Mouse (Mus musculus): ENCODE results near the gene Hs1bp3. TPM values are rescaled to one million over a fixed set of nuclear protein-coding genes. Genes with fewer than 3 reads are reported as not detected.

Hs1bp3 gene
- polyA plus RNA-seq, 1 experiment from 2014 or later, result 21.4 TPM

- Histone ChIP-seq H3K27ac (0 out of 2 replicates have a peak overlapping the region, but pooled peaks have one; percentile 32), H3K4me1 (replicated peaks) (peaks cover 18% of the 10 kb centered on the region), H3K27me3 (replicated peaks) (no peaks in the 10 kb centered on the region), H3K4me3 (replicated peaks) (no peak overlapping the region), H3K36me3 (peaks cover 8% of the 10 kb centered on the region; the same call in 1 of the 2 replicates), H3K9me3 (no peaks in the 10 kb centered on the region), H3K4me2 (replicated peaks) (no peak overlapping the region), H3K9ac (no peak overlapping the region)
- 48% methylated on average over 14 of the region's 14 CpGs for WGBS
- peak; percentile 50; the same call in 1 of the 2 replicates for ATAC-seq
Measured at GRCm38 (mm10) chr12:8331489-8332173, 18.4 kb downstream of the Hs1bp3 start.

GRCm38 (mm10) chr12:8332174-8332542, 18.9 kb downstream of the Hs1bp3 start:
- Histone ChIP-seq H3K9me3 (no peaks in the 10 kb centered on the region), H3K27me3 (replicated peaks) (no peaks in the 10 kb centered on the region), H3K9ac (no peak overlapping the region), H3K4me1 (replicated peaks) (peaks cover 16% of the 10 kb centered on the region), H3K4me2 (replicated peaks) (no peak overlapping the region), H3K27ac (no peak overlapping the region), H3K36me3 (peaks cover 10% of the 10 kb centered on the region; the same call in 1 of the 2 replicates), H3K4me3 (replicated peaks) (no peak overlapping the region)
- ATAC-seq, result 0 out of 2 replicates have a peak, but pooled peaks have one; percentile 4
- 53% methylated on average over 5 of the region's 5 CpGs for WGBS

GRCm38 (mm10) chr12:8333617-8334016, 20.4 kb downstream of the Hs1bp3 start:
- H3K36me3 ChIP-seq, result peaks cover 10% of the 10 kb centered on the region; the same call in 1 of the 2 replicates
- peak; percentile 10; the same call in 1 of the 2 replicates for ATAC-seq
- no peaks in the 10 kb centered on the region for H3K27me3 ChIP-seq (replicated peaks)
- WGBS, result 73% methylated on average over 8 of the region's 8 CpGs
- no peak overlapping the region for H3K4me3 ChIP-seq (replicated peaks)
- H3K9me3 ChIP-seq, result no peaks in the 10 kb centered on the region
- H3K4me1 ChIP-seq (replicated peaks), result peaks cover 22% of the 10 kb centered on the region
- H3K4me2 ChIP-seq (replicated peaks), result no peak overlapping the region
- H3K9ac ChIP-seq, result no peak overlapping the region
- no peak overlapping the region for H3K27ac ChIP-seq

- no peak overlapping the region for H3K9ac ChIP-seq
- H3K27me3 ChIP-seq (replicated peaks), result no peaks in the 10 kb centered on the region
- H3K4me3 ChIP-seq (replicated peaks), result no peak overlapping the region
- H3K36me3 ChIP-seq, result peaks cover 9% of the 10 kb centered on the region; the same call in 1 of the 2 replicates
- no peaks in the 10 kb centered on the region for H3K9me3 ChIP-seq
- no peak for ATAC-seq
- H3K27ac ChIP-seq, result no peak overlapping the region
- H3K4me2 ChIP-seq (replicated peaks), result no peak overlapping the region
- H3K4me1 ChIP-seq (replicated peaks), result peaks cover 22% of the 10 kb centered on the region
- 91% methylated on average over 4 of the region's 4 CpGs for WGBS
Measured at GRCm38 (mm10) chr12:8334261-8334660, 21.0 kb downstream of the Hs1bp3 start.

DNA sequence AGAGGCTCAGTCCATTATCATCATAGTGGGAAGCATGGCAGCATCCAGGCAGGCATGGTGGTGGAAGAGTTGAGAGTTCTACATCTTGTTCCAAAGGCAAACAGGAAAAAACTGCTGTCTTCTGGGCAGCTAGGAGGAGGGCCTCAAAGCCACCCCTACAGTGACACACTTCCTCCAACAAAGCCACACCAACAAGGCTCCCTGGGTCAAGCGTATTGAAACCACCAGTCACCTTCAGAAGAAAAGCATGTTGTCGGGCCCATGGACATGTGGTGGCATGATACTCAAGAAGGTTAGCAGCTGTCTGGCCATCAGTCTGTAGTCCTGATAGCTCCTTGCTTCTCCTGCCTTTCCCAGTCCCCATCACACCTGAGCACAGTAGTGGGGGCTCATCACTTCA, 22.3 kb downstream of the Hs1bp3 start:
- Histone ChIP-seq H3K9me3 (no peaks in the 10 kb centered on the region), H3K27me3 (replicated peaks) (no peaks in the 10 kb centered on the region), H3K4me1 (replicated peaks) (peaks cover 31% of the 10 kb centered on the region), H3K4me3 (replicated peaks) (no peak overlapping the region), H3K9ac (no peak overlapping the region), H3K36me3 (peaks cover 7% of the 10 kb centered on the region; the same call in 1 of the 2 replicates), H3K27ac (no peak overlapping the region), H3K4me2 (replicated peaks) (no peak overlapping the region)
- ATAC-seq, result no peak
- WGBS, result 90% methylated on average over 2 of the region's 2 CpGs

GRCm38 (mm10) chr12:8336601-8337285, 23.5 kb downstream of the Hs1bp3 start:
- 74% methylated on average over 10 of the region's 10 CpGs for WGBS
- Histone ChIP-seq H3K4me1 (replicated peaks) (peaks cover 22% of the 10 kb centered on the region), H3K4me3 (replicated peaks) (no peak overlapping the region), H3K4me2 (replicated peaks) (no peak overlapping the region), H3K36me3 (peaks cover 7% of the 10 kb centered on the region; the same call in 1 of the 2 replicates), H3K9me3 (no peaks in the 10 kb centered on the region), H3K27ac (no peak overlapping the region), H3K9ac (no peak overlapping the region), H3K27me3 (replicated peaks) (no peaks in the 10 kb centered on the region)
- no peak for ATAC-seq

DNA sequence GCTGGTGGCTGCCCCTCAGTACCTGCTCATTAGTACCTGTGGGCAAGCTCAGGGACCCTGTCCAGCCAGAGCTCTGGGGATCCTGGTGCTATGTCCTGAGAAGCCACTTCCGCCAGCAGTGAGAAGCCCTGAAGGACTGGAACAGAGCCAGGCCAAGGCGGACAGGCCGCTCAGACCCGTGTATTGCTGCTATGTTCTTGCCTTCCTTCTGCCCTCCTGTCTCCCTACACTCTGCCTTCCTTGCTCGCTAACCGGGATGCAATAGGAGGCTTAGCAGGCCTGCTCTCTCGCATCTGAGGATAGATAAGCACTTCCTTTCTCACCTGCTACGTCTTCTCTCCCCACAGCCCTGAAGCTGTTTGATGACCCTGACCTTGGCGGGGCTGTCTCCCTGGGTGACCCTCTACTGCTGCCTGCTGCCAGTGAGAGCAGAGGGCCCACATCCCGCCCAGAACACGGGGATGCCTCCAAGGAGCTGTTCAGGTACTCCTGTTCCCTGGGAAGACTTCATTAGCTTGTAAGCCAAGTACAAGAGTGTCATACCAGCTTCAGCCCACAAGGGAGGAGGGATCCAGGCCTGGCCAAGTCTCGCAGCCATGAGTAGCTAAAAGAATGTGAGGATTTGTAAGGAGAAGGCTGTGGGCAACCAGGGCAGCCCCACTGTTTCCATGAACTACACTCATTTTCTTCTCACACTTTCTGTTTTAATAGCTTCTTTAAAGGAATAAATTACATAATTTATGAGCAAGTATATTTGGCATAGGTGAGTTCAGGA, 24.2 kb downstream of the Hs1bp3 start:
- Histone ChIP-seq H3K4me3 (replicated peaks) (no peak overlapping the region), H3K9me3 (no peaks in the 10 kb centered on the region), H3K27ac (no peak overlapping the region), H3K4me2 (replicated peaks) (no peak overlapping the region), H3K36me3 (peaks cover 7% of the 10 kb centered on the region; the same call in 1 of the 2 replicates), H3K4me1 (replicated peaks) (peaks cover 15% of the 10 kb centered on the region), H3K9ac (no peak overlapping the region), H3K27me3 (replicated peaks) (no peaks in the 10 kb centered on the region)
- ATAC-seq, result no peak
- WGBS, result 69% methylated on average over 12 of the region's 12 CpGs

- Histone ChIP-seq H3K9ac (no peak overlapping the region), H3K4me2 (replicated peaks) (no peak overlapping the region), H3K9me3 (no peaks in the 10 kb centered on the region), H3K27ac (no peak overlapping the region), H3K4me3 (replicated peaks) (no peak overlapping the region), H3K4me1 (replicated peaks) (peaks cover 15% of the 10 kb centered on the region), H3K27me3 (replicated peaks) (no peaks in the 10 kb centered on the region), H3K36me3 (peaks cover 7% of the 10 kb centered on the region; the same call in 1 of the 2 replicates)
- 49% methylated on average over 4 of the region's 4 CpGs for WGBS
- no peak for ATAC-seq
Measured at GRCm38 (mm10) chr12:8338491-8338890, 25.3 kb downstream of the Hs1bp3 start.

DNA sequence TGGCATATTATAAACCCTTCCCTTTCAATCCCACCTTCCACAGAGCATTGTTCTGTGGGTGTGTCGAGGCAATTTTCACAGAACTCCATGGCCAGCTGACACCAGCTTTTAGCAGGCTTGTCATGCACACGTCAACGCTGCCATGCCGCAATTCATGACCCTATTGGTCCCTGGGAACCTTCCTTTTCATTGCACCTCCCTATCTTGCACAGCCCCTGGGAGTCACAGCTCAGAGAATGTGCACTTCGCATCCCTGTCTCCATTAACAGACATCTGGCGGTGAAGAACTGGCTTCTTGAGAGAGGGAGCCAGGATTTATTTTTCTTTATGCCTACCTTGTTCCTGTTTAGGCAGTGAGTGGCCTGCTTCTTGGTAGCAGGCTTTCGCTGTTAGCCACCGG, 25.7 kb downstream of the Hs1bp3 start:
- H3K27me3 ChIP-seq (replicated peaks), result no peaks in the 10 kb centered on the region
- peaks cover 7% of the 10 kb centered on the region; the same call in 1 of the 2 replicates for H3K36me3 ChIP-seq
- no peak overlapping the region for H3K9ac ChIP-seq
- peaks cover 15% of the 10 kb centered on the region for H3K4me1 ChIP-seq (replicated peaks)
- ATAC-seq, result no peak
- no peaks in the 10 kb centered on the region for H3K9me3 ChIP-seq
- H3K4me3 ChIP-seq (replicated peaks), result no peak overlapping the region
- no peak overlapping the region for H3K4me2 ChIP-seq (replicated peaks)
- H3K27ac ChIP-seq, result no peak overlapping the region
- WGBS, result 81% methylated on average over 8 of the region's 8 CpGs

DNA sequence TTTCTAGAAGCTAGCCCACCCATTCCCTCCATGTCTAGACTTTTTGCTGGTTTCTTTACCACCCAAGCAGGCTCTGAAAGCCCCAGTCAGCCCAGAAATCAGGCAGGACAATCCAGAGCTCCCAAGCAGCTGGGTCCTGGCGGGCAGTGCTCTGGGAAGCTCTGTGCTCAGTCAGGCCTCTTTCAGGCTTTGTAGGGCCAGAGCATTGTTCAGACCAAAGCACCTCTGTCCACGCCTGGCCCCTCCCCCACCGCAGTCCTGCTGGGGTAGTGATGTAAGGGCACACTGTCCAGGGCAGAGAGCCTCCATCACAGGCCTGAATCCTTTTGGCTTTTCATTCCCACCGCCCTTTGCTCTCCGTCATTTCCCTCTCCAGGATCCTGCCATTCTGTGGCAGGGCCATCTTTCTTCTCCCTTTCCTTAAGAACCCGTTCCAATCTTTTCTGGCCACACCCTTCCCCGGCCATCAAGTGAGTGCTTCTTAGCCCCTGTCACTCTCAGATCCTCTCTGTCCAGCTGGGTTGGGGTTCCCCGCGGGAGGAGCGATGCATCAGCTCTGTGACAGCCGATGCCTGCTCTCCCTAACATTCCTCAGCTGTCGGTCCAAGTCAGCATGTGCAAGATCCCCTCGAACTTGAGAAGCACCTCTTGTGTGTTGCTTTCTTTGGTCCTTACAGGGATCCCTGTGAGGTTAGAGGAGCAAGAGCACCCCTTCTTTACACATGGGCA, 26.5 kb downstream of the Hs1bp3 start:
- H3K9me3 ChIP-seq, result no peaks in the 10 kb centered on the region
- H3K4me1 ChIP-seq (replicated peaks), result peaks cover 15% of the 10 kb centered on the region
- 43% methylated on average over 13 of the region's 13 CpGs for WGBS
- H3K9ac ChIP-seq, result no peak overlapping the region
- H3K4me3 ChIP-seq (replicated peaks), result no peak overlapping the region
- peaks cover 7% of the 10 kb centered on the region; the same call in 1 of the 2 replicates for H3K36me3 ChIP-seq
- no peak overlapping the region for H3K4me2 ChIP-seq (replicated peaks)
- no peaks in the 10 kb centered on the region for H3K27me3 ChIP-seq (replicated peaks)
- ATAC-seq, result no peak
- H3K27ac ChIP-seq, result no peak overlapping the region

DNA sequence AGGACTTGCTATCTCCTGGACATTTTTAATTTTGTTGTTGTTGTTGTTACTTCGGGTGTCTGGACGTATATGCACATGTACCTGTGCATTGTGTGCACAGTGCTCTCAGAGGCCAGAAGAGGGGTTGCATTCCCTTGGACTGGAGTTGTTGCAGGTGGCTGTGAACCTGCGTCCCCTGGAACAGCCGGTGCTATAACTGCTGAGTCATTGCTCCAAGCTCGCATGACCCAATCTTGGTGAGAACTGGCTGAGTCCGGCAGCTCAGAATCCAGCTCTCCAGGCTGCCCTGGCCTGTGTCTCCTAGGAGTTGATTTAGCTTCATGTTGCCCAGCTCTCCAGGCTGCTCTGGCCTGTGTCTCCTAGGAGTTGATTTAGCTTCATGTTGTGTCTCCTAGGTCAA, 27.8 kb downstream of the Hs1bp3 start:
- WGBS, result 86% methylated on average over 6 of the region's 6 CpGs
- no peak for ATAC-seq
- peaks cover 4% of the 10 kb centered on the region; the same call in 1 of the 2 replicates for H3K36me3 ChIP-seq

More for the DNA sequence above, 27.8 kb downstream of the Hs1bp3 start:
- no peak overlapping the region for H3K27ac ChIP-seq
- no peak overlapping the region for H3K9ac ChIP-seq
- no peak overlapping the region for H3K4me2 ChIP-seq (replicated peaks)
- no peak overlapping the region for H3K4me3 ChIP-seq (replicated peaks)
- H3K4me1 ChIP-seq (replicated peaks), result peaks cover 15% of the 10 kb centered on the region
- H3K27me3 ChIP-seq (replicated peaks), result no peaks in the 10 kb centered on the region
- no peaks in the 10 kb centered on the region for H3K9me3 ChIP-seq
